Mouse (Mus musculus): ENCODE results near the gene Tmeff2.

Gene Tmeff2

DNA sequence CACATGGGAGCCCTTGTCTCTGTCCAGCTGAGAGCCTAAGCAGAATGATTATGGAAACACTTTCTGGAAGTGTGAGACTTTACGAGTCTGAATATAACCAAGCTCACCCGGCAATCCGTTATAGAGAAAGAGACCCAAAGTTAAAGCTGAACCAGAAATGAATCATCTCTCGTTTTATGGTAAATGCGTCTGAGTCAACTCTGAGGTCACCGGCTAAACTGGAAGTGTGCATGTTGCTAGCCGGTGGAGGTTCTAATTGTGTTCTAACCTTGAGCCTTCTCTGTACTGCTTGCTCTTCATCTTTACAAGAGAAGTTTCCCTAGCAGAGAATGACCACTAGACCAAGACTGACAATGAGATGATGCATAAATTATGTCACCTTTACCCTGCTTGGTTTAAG lies 316.8 kb downstream of the Tmeff2 start:
- DNase-seq: no peak

DNA sequence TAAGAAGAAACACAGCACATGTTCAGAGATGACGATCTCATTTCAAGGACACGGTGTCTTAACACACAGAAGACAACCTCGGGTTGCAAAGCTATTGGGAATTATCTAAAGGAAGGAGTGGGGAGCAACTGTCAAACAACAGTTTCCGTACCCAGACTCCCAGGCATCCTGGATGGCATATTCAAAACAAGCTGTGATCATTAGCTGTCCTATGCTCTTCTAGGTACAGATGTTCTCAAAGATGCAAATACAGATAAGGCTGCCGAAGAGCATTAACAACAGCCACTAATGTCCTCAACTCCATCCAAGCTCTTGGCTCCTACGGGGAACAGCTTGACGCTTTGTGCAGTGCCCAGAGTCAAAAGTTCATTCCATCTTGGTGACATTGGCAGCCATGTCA lies 324.7 kb downstream of the Tmeff2 start:
- no peak for DNase-seq
